Mouse (Mus musculus): ENCODE data around the gene Papola. TPM values are rescaled to one million over a fixed set of nuclear protein-coding genes. Genes with fewer than 3 reads are reported as not detected.

Papola gene
- polyA plus RNA-seq (2015; fragmentation: Nextera tagmentation; extraction: Ambion mirVana), result 154 and 164 TPM in 2 replicates

DNA sequence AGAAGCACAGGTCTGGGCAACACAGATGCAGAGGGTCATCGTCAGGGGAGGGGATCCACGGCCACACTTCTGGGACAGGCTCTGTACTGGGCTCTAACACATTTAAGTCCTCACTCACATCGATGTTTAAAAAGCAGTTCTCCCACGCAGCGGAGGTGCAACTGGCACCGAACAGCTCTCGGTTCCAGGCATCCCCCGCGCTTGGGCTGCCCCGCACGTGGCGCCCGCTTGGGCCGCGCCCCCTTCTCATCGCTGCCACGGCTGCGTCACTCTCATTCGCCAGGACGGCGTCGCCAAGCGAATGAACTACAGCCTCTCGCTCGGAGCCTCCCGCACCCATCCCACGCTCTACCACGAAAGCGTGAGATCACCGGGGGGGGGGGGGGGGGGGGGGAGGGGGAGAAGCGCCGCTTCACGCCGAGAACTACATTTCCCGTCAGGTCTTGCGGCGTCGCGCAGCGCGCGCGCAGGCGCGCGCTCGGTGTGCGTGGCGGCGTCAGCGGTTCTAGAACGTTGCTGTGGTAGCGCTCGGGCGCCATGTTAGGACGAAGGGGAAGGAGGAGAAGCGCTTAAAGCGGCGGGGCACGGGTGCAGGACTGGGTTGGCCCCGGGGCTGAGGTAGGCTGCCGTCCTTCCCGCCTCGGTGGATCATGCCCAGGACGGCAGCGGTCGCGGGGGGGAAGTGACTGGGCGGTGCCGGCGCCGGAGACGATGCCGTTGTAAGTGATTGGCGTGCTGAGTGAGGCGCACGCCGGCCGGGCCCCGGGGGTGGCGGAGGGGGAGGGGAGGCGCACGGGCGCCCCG is at the start of gene Papola:
Gene Papola (plus strand): TSS at position 499 of the 804 bp plus-strand sequence.
- H3K4me1 ChIP-seq (ENCODE audit: control insufficient read depth, insufficient read depth, low read length), result peaks cover 8% of the 10 kb centered on the region
- peak within 1 kb of the TSS; percentile 73 for H3K4me3 ChIP-seq (ENCODE audit: low read length)
- H3K9me3 ChIP-seq (ENCODE audit: control insufficient read depth, low read length), result no peaks in the 10 kb centered on the region
- peak within 1 kb of the TSS; percentile 88 for H3K9ac ChIP-seq (ENCODE audit: low read depth, low read length)
- peak within 1 kb of the TSS; percentile 79 for H3K4me2 ChIP-seq (ENCODE audit: low read depth, low read length)
- ATAC-seq, result peak; percentile 95
- no peaks in the 10 kb centered on the region for H3K36me3 ChIP-seq (ENCODE audit: control insufficient read depth, insufficient read depth, low read length)
- under 1% methylated on average over 80 of the region's 85 CpGs for WGBS
- no peaks in the 10 kb centered on the region for H3K27me3 ChIP-seq (replicated peaks; ENCODE audit: control insufficient read depth, insufficient read depth, low read length)
- H3K27ac ChIP-seq (ENCODE audit: low read length), result peak within 1 kb of the TSS; percentile 98

GRCm38 (mm10) chr12:105735226-105735888 is 49.1 kb upstream of the Papola start:
- no peak for ATAC-seq

DNA sequence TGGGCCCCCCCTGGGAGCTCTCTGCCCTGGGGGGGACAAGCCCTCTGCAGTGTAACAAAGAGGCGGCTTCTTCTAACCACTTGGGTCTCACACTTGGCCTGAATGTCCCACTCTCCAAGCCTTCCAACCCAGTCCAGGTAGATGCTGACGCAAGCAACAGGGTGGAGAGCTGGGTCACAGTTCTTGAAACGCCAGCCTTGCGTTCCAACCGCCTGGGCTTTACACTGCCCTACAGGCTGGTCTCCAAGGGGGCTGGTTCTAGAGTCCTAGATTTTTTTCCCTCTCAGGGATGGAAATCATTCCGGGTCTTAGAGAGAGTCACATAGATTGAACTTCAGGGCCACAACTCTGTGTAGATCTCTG is 48.6 kb upstream of the Papola start:
- H3K4me1 ChIP-seq (ENCODE audit: control insufficient read depth, insufficient read depth, low read length), result no peaks in the 10 kb centered on the region
- no peak overlapping the region for H3K9ac ChIP-seq (ENCODE audit: low read depth, low read length)
- no peaks in the 10 kb centered on the region for H3K9me3 ChIP-seq (ENCODE audit: control insufficient read depth, low read length)
- H3K27ac ChIP-seq (ENCODE audit: low read length), result no peak overlapping the region
- 88% methylated on average over 6 of the region's 6 CpGs for WGBS
- no peak for ATAC-seq
- no peaks in the 10 kb centered on the region for H3K27me3 ChIP-seq (replicated peaks; ENCODE audit: control insufficient read depth, insufficient read depth, low read length)
- no peak overlapping the region for H3K4me2 ChIP-seq (ENCODE audit: low read depth, low read length)
- no peak overlapping the region for H3K4me3 ChIP-seq (ENCODE audit: low read length)
- no peaks in the 10 kb centered on the region for H3K36me3 ChIP-seq (ENCODE audit: control insufficient read depth, insufficient read depth, low read length)

More at GRCm38 (mm10) chr12:105735226-105735888, 49.1 kb upstream of the Papola start:
- H3K9me3 ChIP-seq (ENCODE audit: control insufficient read depth, low read length), result no peaks in the 10 kb centered on the region
- no peaks in the 10 kb centered on the region for H3K27me3 ChIP-seq (replicated peaks; ENCODE audit: control insufficient read depth, insufficient read depth, low read length)
- no peak overlapping the region for H3K27ac ChIP-seq (ENCODE audit: low read length)
- H3K4me3 ChIP-seq (ENCODE audit: low read length), result no peak overlapping the region
- H3K9ac ChIP-seq (ENCODE audit: low read depth, low read length), result no peak overlapping the region
- no peaks in the 10 kb centered on the region for H3K4me1 ChIP-seq (ENCODE audit: control insufficient read depth, insufficient read depth, low read length)
- 62% methylated on average over 7 of the region's 7 CpGs for WGBS
- H3K36me3 ChIP-seq (ENCODE audit: control insufficient read depth, insufficient read depth, low read length), result no peaks in the 10 kb centered on the region
- H3K4me2 ChIP-seq (ENCODE audit: low read depth, low read length), result no peak overlapping the region

DNA sequence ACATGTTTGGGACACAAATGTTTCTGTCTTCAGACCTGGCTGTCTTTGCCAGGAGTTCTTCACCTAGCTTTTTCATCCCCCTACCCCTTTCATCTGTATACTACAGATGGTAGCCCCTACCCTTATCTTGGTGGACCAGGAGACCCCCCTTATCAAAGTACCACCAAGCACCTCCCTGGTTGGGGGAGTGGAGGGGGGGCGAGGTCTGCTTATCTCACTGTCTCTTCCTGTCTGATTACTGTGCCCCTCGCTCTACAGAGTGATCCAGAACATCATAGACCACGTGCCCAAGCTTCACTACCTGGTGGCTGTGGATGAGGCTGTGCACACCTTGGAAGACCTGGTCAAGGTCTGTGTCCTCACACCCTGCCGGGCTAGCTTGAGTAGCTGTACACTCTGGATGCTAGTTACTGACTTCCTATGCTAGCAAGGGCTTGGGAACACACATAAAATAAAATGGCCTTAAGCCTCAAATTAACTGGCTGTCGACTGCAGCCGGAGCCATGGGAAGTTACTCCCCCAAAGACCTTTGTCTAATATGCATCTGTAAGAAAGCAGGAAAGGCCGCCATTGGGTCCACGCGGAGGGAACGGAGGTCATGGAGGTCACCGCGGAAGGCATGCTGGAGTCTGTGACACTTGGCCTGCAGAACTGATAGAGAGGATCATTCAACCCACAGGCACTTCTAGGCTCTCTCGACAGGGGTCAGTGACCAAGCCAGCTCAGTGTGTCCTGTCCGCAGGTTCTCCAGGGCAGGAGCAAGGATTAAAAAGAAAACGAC is 46.0 kb upstream of the Papola start:
- Histone ChIP-seq H3K27me3 (replicated peaks; ENCODE audit: control insufficient read depth, insufficient read depth, low read length) (no peaks in the 10 kb centered on the region), H3K4me2 (ENCODE audit: low read depth, low read length) (no peak overlapping the region), H3K36me3 (ENCODE audit: control insufficient read depth, insufficient read depth, low read length) (no peaks in the 10 kb centered on the region), H3K9ac (ENCODE audit: low read depth, low read length) (no peak overlapping the region), H3K9me3 (ENCODE audit: control insufficient read depth, low read length) (no peaks in the 10 kb centered on the region), H3K4me3 (ENCODE audit: low read length) (no peak overlapping the region), H3K4me1 (ENCODE audit: control insufficient read depth, insufficient read depth, low read length) (no peaks in the 10 kb centered on the region), H3K27ac (ENCODE audit: low read length) (no peak overlapping the region)
- no peak for ATAC-seq
- WGBS, result 82% methylated on average over 15 of the region's 15 CpGs

- Histone ChIP-seq H3K9ac (ENCODE audit: low read depth, low read length) (no peak overlapping the region), H3K9me3 (ENCODE audit: control insufficient read depth, low read length) (no peaks in the 10 kb centered on the region), H3K27me3 (replicated peaks; ENCODE audit: control insufficient read depth, insufficient read depth, low read length) (no peaks in the 10 kb centered on the region), H3K4me2 (ENCODE audit: low read depth, low read length) (no peak overlapping the region), H3K4me3 (ENCODE audit: low read length) (no peak overlapping the region), H3K36me3 (ENCODE audit: control insufficient read depth, insufficient read depth, low read length) (no peaks in the 10 kb centered on the region), H3K4me1 (ENCODE audit: control insufficient read depth, insufficient read depth, low read length) (no peaks in the 10 kb centered on the region), H3K27ac (ENCODE audit: low read length) (no peak overlapping the region)
- no peak for ATAC-seq
- 84% methylated on average over 8 of the region's 8 CpGs for WGBS
Measured at GRCm38 (mm10) chr12:105739656-105740055, 44.8 kb upstream of the Papola start.

DNA sequence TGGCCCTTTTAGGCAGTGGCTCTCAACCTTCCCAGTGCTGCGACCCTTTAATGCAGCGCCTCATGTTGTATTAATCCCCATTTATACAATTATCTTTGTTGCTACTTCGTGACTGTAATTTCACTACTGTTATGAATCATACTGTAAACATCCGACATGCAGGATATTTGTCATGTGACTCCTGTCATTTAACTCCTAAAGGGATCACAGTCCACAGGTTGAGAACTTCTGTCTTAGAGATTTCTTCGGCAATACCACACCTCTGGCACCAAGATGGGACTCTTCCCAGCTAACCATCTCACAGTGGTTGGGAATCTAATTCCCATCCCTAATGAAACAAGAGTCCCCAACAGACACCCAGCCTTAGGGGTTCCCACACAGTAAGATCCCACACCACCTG is 36.4 kb upstream of the Papola start:
- no peak overlapping the region for H3K27ac ChIP-seq (ENCODE audit: low read length)
- no peaks in the 10 kb centered on the region for H3K27me3 ChIP-seq (replicated peaks; ENCODE audit: control insufficient read depth, insufficient read depth, low read length)
- H3K4me3 ChIP-seq (ENCODE audit: low read length), result no peak overlapping the region
- 57% methylated on average over 5 of the region's 5 CpGs for WGBS
- H3K4me1 ChIP-seq (ENCODE audit: control insufficient read depth, insufficient read depth, low read length), result no peaks in the 10 kb centered on the region
- no peak overlapping the region for H3K9ac ChIP-seq (ENCODE audit: low read depth, low read length)
- H3K9me3 ChIP-seq (ENCODE audit: control insufficient read depth, low read length), result no peaks in the 10 kb centered on the region
- peak; percentile 69 for ATAC-seq
- no peak overlapping the region for H3K4me2 ChIP-seq (ENCODE audit: low read depth, low read length)
- H3K36me3 ChIP-seq (ENCODE audit: control insufficient read depth, insufficient read depth, low read length), result no peaks in the 10 kb centered on the region

- Histone ChIP-seq H3K27ac (ENCODE audit: low read length) (peak overlapping the region; percentile 67), H3K4me1 (ENCODE audit: control insufficient read depth, insufficient read depth, low read length) (peaks cover 3% of the 10 kb centered on the region), H3K36me3 (ENCODE audit: control insufficient read depth, insufficient read depth, low read length) (no peaks in the 10 kb centered on the region), H3K9me3 (ENCODE audit: control insufficient read depth, low read length) (0 out of 2 replicates have a peak, but pooled peaks cover 5% of the 10 kb centered on the region), H3K4me2 (ENCODE audit: low read depth, low read length) (no peak overlapping the region), H3K4me3 (ENCODE audit: low read length) (no peak overlapping the region), H3K9ac (ENCODE audit: low read depth, low read length) (no peak overlapping the region), H3K27me3 (replicated peaks; ENCODE audit: control insufficient read depth, insufficient read depth, low read length) (no peaks in the 10 kb centered on the region)
- peak; percentile 72 for ATAC-seq
- WGBS, result 62% methylated on average over 10 of the region's 10 CpGs
Measured at GRCm38 (mm10) chr12:105753813-105754212, 30.7 kb upstream of the Papola start.

GRCm38 (mm10) chr12:105757816-105758497 is 26.5 kb upstream of the Papola start:
- ATAC-seq, result peak; percentile 87
- Histone ChIP-seq H3K9me3 (ENCODE audit: control insufficient read depth, low read length) (0 out of 2 replicates have a peak, but pooled peaks cover 5% of the 10 kb centered on the region), H3K9ac (ENCODE audit: low read depth, low read length) (no peak overlapping the region), H3K4me2 (ENCODE audit: low read depth, low read length) (no peak overlapping the region), H3K4me1 (ENCODE audit: control insufficient read depth, insufficient read depth, low read length) (peaks cover 7% of the 10 kb centered on the region), H3K27ac (ENCODE audit: low read length) (peak overlapping the region; percentile 81), H3K4me3 (ENCODE audit: low read length) (no peak overlapping the region), H3K27me3 (replicated peaks; ENCODE audit: control insufficient read depth, insufficient read depth, low read length) (no peaks in the 10 kb centered on the region), H3K36me3 (ENCODE audit: control insufficient read depth, insufficient read depth, low read length) (no peaks in the 10 kb centered on the region)
- WGBS, result 22% methylated on average over 15 of the region's 15 CpGs
